Mouse (Mus musculus): ENCODE data around the gene Manba.

Manba gene

DNA sequence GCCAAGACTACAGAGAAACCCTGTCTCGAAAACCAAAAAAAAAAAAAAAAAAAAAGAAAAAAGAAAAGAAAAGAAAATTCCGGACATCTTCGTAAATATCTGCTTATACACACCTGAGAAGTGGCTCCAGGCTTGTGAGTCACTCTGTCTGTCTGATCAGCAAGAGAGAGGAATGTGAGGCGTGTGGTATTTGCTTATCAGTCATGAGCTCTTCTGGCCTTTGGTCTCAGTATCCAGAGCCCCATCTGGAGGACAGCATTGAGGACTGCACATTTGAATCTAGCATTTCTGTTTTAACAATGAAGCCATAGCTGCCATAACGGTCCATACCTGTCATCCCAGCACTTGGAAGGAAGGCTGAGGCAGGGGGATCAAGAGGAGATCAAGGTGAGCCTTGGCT lies 48.7 kb downstream of the Manba start:
- no peak for DNase-seq

DNA sequence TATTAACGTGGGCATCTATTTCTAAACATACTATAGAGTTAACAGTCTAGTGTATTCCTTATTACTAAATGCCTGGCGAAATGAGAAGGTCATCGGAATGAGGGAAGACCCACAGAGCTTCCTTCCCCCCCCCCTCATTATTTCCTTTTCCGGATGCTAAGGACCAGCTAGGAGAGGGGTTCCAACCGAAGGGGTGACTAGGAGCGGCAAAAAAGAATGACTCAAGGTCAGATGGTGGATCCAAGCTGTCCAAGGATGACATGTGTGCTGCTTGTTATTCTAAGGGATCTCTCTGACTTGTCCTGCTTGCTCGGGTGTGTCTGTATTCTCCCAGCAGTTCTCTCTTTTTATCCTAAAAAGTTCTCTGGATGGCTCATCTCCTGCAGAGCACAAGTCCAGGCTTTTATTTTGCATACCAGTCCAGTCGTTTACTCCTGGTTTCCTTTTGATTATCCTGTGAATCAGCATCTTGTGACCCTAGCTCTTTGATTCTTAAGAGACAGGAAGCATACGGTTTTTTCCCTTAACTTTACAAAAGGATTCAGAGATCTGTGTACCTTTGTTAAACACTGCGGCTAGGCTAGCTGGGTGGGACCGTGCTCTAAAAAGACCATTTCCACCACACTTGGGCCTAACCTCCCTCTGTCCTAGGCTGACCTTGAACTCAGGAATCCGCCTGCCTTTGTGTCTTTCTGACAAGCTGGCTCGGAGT lies 61.0 kb downstream of the Manba start:
- DNase-seq: no peak

DNA sequence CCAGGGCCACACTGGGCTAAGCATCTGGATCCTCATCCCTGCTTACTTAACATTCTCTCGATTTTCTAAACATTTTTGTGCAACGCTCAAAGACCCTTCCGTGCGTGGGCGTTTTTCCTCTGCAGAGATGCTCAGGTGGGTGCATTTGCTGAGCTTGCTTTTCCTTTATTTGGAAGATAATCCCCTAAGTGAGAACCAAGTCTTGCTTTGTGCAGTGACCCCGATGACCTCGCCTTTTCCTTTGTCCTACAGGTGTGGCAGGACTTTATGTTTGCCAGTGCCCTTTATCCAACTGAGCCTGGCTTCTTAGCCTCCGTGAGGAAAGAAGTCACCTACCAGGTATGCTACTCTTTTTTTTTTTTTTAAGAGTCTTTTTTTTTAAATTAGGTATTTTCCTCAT lies 61.9 kb downstream of the Manba start:
- no peak for DNase-seq

DNA sequence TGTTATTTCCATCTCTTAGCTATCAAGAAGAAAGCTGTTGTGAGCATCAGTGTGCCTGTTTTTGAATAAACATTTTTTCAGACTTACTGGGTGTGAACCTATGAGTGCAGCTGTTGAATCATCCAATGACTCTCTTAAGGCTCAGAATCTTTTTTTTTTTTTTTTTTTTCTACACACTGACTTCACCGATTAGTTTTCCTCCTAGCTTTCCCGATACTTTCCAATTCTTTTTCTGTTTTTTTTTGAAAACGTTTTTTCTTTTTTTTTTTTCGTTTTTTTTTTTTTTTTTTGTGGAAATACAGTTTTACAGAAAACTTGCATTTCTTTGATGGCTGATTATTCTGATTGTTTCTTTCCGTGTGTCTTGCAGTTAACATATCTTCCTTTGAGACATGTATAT lies 67.5 kb downstream of the Manba start:
- DNase-seq: no peak

DNA sequence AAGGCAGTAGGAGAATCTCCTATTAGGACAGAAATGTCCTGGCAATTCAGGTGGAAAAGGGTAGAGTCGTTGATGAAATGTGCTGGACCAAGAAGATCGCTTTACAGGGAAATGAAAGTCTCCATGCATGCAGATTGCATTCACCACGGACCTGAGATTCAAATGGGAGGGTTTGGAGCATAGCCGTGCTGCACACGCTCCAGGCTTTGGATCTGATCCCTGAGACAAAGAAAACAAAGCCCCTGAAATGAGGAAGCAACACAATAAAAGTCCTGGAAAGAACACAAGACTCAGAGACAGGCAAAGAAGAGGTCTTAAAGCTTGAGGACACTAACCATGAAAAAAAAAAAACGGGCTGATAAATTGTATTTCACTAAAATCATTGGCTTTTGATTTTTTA lies 69.8 kb downstream of the Manba start:
- DNase-seq: no peak

DNA sequence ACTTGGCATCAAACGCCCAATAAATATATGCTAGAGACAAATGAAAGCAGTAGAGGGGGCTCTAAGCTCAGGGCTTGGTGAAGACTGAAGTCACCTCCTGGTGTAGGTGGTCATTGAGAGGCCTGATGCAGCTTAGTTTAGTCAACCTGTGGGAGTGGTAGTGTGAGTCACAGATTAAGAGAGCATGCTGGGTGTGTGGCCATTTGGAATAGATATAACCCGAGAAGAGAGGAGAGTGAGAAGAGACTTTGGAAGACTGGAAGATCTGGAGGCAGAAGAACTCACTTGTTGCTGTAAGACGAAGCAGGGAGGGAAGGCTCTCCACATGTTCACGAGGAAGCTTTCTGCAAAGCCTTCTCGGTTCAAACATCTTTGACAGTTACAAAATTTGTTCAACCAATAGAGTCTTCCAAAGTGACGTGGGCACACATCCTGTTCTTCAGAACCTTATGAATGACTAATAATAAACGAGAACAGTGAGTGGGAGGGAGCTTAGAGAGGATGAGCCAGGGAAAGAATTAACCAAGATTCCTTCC lies 70.7 kb downstream of the Manba start:
- DNase-seq: peak; percentile 30

DNA sequence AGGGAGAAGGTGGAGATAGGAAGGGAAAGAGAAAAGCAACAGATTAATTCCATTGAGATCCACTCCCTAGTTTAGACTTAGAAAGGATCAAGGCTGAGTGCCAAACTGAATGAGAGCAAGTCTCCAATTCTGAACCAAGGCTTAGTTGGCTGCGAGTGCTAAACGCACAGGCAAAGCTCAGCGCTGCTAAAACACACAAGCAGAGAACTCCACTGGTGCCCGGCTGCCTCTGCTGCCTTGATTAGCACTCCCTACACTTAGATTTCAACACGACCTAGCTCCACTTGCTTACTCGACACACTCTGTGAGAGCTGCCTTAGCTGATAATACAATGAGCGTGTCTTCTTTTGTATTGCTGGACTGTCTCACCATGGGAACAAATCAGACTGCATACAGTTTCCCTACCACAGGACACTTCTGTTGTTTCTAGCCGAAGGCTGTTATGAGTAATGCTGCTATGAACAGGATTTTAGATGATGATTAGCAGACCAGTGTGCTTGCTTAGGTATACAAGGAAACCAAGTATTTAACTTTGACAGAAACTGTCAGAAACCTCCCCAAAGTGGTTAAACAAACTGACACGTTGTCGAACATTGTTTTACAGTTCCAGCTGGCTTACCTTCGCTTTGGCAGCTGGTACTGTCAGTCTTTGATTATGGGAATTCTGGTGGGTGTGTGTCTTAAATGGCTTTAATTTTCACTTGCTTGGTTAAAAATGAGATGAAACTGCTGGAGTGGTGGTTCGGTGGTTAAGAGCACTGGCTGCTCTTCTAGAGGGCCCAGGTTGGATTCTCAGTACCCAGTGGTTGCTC lies 71.6 kb downstream of the Manba start:
- no peak for DNase-seq

DNA sequence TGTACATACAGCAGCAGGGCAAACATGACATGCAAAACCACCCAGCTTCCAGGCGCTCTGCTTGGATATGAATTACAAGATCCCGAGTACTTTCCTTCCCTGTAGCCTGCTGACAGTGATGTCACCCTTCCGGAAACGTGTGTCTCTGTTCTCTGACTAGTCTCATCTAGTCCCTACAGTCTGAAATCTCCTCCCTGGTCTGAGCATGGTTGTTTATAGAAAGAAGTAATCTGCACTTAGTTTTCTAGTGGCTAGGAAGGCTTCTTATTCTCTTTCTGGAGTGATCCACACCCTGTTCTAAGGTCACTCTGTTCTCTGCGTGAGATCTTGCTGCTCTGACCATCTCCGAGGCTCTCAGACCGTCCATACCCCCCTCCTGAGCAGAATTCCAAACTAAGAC lies 76.6 kb downstream of the Manba start:
- no peak for DNase-seq

DNA sequence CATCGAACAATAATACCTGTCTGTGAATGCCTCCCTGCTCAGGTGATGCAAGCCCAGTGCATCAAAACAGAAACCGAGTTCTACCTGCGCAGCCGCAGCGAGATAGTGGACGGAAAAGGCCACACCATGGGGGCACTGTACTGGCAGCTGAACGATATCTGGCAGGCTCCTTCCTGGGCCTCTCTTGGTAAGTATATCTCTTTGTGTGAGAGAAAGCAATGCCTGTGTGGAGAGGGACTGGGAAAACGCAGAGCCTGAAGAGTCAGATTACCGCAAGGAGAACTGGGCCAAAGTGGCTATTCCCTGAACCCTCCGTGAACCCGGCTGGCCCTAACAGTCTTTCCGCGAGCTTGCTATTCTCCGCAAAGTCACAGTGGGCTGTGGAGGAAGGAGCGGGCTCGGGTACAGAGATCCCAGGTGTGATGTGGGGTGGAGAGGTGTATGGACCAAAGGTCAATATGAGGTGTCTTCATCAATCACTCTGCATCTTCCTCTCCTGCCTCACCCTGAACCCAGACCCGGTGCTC lies 77.8 kb downstream of the Manba start:
- DNase-seq: no peak

DNA sequence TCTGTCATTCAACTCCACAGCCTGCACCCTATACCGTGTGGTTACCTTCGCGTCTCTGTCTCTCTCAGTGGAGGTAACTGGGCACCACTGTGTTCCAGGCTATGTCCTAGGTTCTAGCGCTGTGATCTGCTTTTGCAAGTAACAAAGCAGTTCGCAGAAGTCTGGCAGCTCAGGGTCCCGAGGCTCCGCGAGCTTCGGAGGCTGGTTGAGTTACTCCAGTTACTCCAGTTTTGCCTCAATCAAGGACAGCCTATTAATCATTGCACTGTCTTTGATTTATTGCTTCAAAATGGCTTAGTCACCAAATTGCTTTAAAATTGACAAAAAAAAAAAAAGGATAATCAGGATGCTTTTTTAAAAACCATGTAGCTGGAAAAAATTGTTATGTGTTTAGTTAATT lies 79.3 kb downstream of the Manba start:
- DNase-seq: no peak

DNA sequence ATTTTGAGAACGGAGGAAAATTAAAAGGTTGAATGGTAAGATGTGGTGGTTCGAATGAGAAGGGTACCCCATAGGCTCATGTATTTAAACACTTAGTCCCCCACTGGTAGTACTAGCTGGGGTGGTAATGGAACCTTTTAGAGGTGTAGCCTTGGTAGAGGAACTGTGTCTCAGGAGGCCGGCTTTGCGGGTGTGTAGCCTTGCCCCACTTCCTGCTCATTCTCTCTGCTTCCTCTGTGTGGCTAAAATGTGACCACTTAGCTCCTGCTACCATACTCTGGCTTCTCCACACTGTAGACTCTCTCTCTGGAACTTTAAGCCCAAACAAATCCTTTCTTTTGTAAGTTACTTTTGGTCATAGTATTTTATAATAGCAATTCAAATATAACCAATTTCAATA lies 79.9 kb downstream of the Manba start:
- peak; percentile 23 for DNase-seq

DNA sequence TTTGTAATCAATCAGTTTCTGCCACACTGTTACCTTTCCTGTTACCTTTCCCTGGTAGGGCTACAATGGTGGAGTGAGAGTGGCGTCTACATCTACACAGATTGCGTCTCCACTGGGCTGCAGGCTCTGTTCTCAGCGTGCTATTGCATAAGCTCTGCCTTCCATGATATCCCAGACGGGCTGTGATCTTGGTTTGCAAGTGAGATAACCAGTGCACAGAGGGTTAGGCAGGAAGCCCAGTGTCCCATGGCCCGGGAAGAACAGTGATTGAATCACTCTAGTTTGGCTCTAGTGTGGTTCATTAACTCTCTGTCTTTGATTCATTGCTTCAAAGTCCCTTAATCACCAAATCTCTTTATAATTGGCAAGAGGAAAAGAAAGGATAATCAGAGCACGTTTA lies 82.5 kb downstream of the Manba start:
- DNase-seq: no peak

DNA sequence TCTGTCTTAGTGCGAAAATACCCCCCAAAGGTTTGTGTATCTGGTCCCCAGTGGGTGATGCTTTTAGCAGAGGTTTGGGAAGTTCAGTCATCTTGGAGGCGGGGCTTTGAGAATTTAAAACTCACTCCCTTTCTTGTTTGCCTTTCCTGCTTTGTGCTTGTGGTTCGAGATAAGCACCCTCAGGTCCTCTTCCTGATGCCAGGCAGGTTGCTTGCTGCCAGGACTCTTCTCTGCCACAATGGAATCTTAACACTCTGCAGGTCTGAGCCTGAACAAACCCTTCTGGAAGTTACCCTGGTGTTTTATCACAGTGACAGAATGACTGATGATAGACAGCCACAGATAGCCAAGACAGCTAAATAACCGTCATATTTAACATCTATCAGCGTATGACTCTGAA lies 83.2 kb downstream of the Manba start:
- DNase-seq: no peak

DNA sequence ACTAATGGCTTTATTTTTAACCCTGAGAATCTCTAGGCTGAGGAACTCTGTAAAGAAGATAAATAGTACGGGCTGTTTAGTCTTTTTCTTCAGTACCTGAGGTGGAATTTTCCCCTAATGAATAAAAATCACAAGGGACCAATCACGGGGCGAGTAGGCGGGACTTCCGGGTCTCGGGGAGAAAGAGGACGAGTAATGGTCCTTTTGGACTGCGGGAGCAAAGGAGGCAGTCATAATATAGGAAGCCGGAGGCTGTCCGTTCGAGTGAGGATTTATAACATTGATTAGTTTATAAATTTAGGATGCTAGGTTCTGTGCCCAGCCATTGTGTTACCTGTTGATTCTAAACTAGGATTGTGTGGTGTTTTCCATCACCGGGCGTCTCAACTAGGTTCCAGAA lies 86.1 kb downstream of the Manba start:
- DNase-seq: no peak

DNA sequence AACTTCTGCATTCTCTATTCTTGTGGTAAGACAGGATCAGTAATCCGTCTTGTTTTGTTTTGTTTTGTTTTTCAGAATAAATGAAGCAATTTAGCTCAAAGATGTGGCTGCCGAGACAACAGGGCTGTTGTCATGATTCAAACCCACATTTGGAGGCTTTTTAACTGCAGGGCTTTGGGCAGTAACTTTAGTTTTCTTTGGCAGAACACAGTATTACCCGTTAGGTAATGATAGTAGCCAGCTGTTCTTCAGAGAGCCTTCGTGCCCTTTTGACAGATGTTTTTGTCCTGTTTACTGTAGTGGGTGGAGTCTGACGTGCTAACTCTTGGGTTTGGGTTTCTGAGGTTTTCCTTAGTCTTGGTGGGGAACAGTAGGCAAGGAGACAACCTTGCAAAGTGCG lies 87.6 kb downstream of the Manba start:
- DNase-seq: no peak

DNA sequence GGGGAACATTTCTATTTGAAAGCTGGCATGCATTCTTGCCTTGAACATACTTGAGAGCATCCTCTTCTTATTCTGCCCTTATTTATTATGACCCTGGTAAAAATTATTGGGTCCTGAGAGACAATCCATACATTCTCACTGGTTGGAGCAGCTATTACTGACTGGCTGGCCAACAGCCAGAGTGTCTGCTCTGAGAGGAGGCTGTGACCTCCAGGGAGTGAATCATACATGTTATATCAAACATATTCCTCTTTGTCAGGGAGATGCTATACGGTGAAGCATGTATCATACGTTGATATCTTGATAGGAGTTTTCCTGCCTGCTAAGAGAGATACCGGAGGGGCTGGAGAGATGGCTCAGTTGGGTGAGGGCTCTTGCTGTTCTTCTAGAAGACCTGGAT lies 89.7 kb downstream of the Manba start:
- no peak for DNase-seq

DNA sequence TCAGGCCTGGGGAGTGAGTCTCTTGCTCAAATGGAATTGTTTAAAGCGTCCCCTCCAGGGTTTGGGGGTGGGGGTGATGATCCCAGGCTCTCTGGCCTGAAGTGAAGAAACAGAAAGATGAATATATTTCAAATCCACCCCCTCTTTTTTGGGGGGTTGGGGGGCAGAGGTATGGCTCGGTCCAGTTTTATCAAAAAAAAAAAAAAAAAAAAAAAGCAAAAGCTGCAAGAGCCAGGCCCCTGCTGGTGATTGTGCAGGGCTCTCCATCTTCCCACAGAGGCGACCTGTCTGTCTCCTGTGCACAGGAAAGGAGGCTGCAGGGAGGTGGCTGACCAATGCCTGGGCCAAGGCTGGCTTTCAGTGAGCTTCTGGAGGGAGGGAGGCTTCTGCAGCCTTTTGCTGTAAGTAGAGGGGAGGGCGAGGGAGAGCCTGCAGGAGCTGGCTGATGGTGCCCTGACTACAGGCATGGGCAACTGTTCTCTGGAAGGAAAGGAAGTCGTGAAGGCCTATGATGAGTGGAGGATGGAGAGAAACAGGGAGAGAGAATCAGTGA lies 93.3 kb downstream of the Manba start:
- no peak for DNase-seq

DNA sequence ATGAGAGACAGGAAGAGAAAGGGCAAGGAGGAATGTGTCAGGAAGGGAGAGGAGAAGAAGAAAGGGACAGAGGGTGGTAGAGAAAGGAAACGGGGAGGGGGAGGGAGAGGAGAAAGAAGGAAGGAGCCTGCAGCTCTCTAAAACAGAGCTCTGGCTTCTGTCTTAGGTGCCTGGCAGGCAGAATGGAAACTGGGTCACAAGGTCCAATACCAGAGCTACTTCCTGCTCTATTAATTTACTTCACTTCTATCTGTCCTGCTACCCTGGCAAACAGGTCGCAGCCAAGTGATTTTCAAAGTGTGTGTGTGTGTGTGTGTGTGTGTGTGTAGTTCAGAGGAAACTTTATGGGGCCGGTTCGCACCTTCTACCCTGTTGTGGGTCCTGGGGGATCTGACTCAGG lies 93.8 kb downstream of the Manba start:
- DNase-seq: no peak

DNA sequence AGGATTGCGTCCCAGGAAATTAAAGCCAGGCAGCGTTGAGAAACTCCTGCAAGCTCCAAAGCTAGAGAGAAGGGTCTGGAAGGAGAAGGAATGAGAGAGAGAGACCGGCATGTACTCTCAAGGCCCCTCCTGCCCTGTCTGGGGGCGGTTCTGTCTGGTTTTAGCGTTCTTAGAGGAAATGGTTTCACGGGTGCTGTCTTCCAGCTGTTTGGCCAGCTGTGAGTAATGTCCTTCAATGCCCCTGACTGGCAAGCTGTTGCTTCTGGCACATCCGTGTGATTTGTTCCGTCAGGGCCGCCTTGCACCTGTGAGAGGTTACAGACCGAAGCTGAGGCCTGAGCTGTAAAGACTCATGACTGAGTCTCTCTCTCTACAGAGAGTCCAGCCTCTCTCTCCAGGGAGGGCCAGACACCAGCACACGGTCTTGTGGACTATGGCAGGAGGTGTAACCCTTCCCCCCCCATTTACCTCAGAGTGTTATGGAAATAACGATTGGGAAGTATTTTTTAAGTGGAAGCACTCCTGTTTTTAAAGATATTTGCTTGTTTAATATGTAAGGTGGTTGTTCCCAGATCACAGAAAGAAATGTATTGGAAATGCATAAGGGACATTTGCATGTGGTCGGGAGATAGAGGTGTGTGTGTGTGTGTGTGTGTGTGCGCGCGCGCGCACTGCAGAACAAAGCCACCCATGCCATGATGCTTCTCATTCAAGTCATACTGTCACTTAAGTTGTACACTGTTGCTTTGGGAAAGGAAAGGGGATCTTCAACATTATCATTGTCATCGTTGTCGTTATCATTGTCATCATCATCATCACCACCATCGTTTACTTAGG lies 95.2 kb downstream of the Manba start:
- DNase-seq: peak; percentile 39

DNA sequence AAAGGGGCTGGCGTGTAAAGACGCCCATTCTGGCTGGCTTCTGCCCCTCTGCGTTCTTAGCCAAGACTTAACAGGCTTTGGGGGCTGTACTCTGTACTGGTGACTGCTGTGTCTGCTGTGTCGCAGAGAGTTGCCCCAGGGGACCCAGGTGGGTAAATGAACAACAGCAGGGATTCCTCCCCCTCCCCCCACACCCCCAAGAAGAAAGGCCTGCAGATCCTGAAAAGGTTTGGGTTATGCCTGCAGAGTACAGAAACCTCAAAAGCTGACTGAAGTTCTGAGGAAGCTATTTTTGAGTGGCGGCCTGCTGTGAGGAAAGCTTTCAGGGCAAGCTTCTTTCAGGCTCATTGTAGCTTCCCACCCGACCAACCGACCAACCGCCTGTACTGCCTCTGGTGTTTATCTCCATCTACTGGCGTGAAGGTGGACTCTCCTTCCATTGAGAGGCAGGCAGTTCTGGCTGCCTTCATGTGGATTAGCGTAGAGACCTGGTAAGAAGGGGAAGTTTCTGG lies 96.3 kb downstream of the Manba start:
- peak; percentile 58 for DNase-seq

DNA sequence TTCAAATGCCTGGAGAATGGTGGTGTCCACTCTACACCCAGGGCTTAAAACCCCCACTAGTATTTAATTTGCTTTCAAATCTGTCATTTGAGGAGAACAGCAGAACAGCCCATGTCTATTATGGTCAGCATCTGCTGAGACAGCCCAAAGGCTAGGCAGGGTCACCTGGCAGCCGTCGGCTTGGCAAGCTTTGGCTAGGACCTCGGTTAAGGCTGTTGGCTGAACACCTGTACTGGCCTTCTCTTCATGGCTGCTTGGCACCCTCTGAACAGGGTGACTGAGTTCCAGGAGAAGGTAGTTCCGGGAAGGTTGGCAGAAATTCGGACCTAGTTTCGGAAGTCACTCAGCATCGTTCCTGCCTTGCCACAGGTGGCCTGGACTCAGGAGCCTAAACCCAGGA lies 96.8 kb downstream of the Manba start:
- no peak for DNase-seq

DNA sequence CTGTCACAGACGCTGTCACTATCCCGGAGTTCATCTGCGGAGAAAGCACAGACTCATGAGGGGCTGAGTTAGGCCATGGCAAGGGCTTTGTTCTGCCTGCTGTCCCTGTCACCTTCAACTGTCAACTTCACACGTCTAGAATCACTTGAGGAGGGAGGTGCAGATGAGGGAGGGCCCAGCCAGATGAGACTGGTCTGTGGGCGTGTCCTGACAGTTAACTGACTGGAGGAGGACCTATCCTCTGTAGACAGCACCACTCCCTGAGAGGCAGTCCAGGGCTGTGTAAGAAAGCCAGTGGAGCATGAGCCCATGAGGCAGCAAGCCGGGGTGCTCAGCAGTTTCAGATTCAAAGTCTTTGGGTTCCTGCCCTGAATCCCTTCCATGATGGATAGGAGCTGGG lies 100.1 kb downstream of the Manba start:
- no peak for DNase-seq

DNA sequence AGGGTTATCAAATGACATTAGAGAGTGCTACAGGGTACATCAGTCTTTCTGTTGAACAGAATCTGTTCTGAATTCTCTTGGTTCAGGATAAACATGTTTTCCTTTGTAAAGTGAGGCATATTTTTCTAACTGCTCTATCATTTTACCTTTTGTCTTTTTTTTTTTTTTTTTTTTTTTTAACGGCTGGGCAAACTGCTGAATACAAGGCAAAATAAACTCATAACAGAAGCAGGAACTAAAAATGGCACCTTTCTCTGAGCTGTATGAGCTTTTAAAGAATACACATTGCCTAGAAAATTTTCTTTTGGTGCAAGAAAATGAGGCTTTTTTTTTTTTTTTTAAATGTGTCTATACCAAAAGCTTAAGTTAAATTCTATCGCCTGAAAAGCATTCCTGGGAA lies 100.6 kb downstream of the Manba start:
- no peak for DNase-seq

Measured in thymus, postnatal 14 days (tissue).